Mouse (Mus musculus) midbrain, embryonic 15.5 days (tissue): Measurements from ENCODE around the gene Lgals1. TPM values are rescaled to one million over a fixed set of nuclear protein-coding genes. Genes with fewer than 3 reads are reported as not detected.

Experiments used
- ATAC-seq: fragments of 200-750 bp; cut with Nextera tagmentation; replicated peaks from 2 replicates; pipeline ENCODE4 v1.8.0; 2017; ENCODE audit warnings: moderate TSS enrichment
- H3K27ac ChIP-seq: fragments of 300-500 bp; sonication (generic); 2 replicates; pipeline ENCODE4 v1.5.1; 2015; ENCODE audit warnings: mild to moderate bottlenecking, inconsistent platforms
- H3K27me3 ChIP-seq: fragments of 300-500 bp; sonication (generic); replicated peaks from 2 replicates; pipeline ENCODE4 v1.6.1; 2015; ENCODE audit warnings: inconsistent platforms
- H3K36me3 ChIP-seq: fragments of 300-500 bp; sonication (generic); replicated peaks from 2 replicates; pipeline ENCODE4 v1.6.1; 2015; ENCODE audit warnings: inconsistent platforms
- H3K4me1 ChIP-seq: fragments of 300-500 bp; sonication (generic); 2 replicates; pipeline ENCODE4 v1.6.1; 2015; ENCODE audit warnings: inconsistent platforms
- H3K4me2 ChIP-seq: fragments of 300-500 bp; sonication (generic); 2 replicates; pipeline ENCODE4 v1.6.1; 2015; ENCODE audit warnings: inconsistent platforms, mild to moderate bottlenecking, moderate library complexity
- H3K4me3 ChIP-seq: fragments of 300-500 bp; sonication (generic); 2 replicates; pipeline ENCODE4 v1.5.1; 2015; ENCODE audit warnings: mild to moderate bottlenecking, inconsistent platforms
- H3K9ac ChIP-seq: fragments of 300-500 bp; sonication (generic); 2 replicates; pipeline ENCODE4 v1.6.1; 2015; ENCODE audit warnings: mild to moderate bottlenecking, inconsistent platforms
- H3K9me3 ChIP-seq: fragments of 300-500 bp; sonication (generic); 2 replicates; pipeline ENCODE4 v1.6.1; 2016; ENCODE audit warnings: inconsistent platforms
- WGBS: fragments of 180-500 bp; shearing (Covaris S2); methylation state at CpG from one replicate; pipeline ENCODE4 v1.1.7; 2015; ENCODE audit warnings: mixed read lengths; 5-methylcytosine and 5-hydroxymethylcytosine counted together
- polyA plus RNA-seq: library from polyadenylated mRNA; unstranded; fragments of >200 nt; fragmentation: Nextera tagmentation; extraction: Ambion mirVana; gene quantifications from 2 replicates; pipeline ENCODE4 v1.2.1, GENCODE M21; 2015

The Lgals1 gene
- polyA plus RNA-seq, 1 experiment from 2014 or later = 80.4 TPM

DNA sequence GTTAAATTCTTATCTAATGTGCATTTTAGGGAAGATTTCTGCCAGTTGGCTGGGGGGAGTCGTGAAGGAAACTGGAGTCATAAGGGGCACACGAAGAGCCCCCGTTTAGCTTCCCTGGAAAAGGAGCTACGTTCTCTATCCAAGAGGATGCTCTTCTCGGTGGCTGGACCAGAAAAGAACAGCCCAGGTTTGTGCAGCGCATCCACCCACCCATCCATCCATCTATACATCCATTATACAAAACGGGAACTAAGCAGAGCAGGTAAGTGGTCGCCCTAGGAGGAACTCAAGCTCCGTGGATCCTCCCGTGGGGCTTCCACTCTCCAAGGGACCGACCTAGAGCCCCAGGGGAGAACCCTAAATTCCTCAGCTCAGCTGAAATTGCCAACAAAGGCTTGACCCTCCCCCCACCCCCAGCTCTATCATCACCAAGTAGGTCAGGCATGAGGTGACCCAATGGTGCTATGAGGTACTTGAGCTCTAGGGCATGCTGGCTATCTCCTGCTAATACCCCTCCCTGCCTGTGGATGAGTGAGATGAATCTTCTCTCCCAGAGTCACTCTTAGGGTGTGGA lies 21.7 kb downstream of the Lgals1 start:
- Histone ChIP-seq H3K27me3 (no peaks in the 10 kb centered on the region; the same call in 1 of the 2 replicates), H3K4me3 (peak overlapping the region; percentile 63), H3K4me2 (peak overlapping the region; percentile 56), H3K9me3 (no peaks in the 10 kb centered on the region), H3K27ac (peak overlapping the region; percentile 80), H3K9ac (peak overlapping the region; percentile 72), H3K4me1 (peaks cover 24% of the 10 kb centered on the region), H3K36me3 (no peaks in the 10 kb centered on the region; the same call in 1 of the 2 replicates)
- 2% methylated on average over 11 of the region's 11 CpGs for WGBS
- peak; percentile 55 for ATAC-seq

GRCm38 (mm10) chr15:78948883-78949282 lies 22.4 kb downstream of the Lgals1 start:
- Histone ChIP-seq H3K36me3 (no peaks in the 10 kb centered on the region; the same call in 1 of the 2 replicates), H3K4me2 (peak overlapping the region; percentile 56), H3K4me1 (peaks cover 24% of the 10 kb centered on the region), H3K27me3 (no peaks in the 10 kb centered on the region; the same call in 1 of the 2 replicates), H3K9ac (peak overlapping the region; percentile 72; the same call in 1 of the 2 replicates), H3K9me3 (no peaks in the 10 kb centered on the region), H3K4me3 (peak overlapping the region; percentile 63), H3K27ac (no peak overlapping the region)
- no peak for ATAC-seq
- 94% methylated on average over 3 of the region's 3 CpGs for WGBS

DNA sequence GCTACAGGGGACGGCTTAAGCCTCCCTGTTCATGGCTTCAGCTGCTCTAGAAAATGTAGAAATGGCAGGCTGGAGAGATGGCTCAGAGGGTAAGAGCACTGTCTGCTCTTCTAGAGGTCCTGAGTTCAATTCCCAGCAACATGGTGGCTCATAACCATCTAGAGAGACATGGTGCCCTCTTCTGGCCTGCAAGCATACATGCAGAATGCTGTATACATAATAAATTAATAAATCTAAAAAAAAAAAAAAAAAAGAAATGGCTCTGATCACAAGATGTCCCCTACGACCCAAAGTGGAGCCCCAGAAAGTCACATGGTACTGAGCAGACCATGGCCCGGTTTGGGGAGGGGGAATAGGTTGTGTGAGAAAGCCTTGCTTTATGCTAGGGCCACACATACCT lies 29.1 kb downstream of the Lgals1 start:
- H3K27ac ChIP-seq = no peak overlapping the region
- H3K36me3 ChIP-seq = peaks cover 15% of the 10 kb centered on the region
- WGBS = 79% methylated on average over 3 of the region's 3 CpGs

GRCm38 (mm10) chr15:78956351-78956750 lies 29.8 kb downstream of the Lgals1 start:
- peaks cover 20% of the 10 kb centered on the region for H3K36me3 ChIP-seq
- WGBS = 89% methylated on average over 4 of the region's 4 CpGs
- no peak overlapping the region for H3K27ac ChIP-seq
- H3K4me3 ChIP-seq = no peak overlapping the region
- no peak overlapping the region for H3K4me2 ChIP-seq
- no peaks in the 10 kb centered on the region for H3K4me1 ChIP-seq
- ATAC-seq = no peak
- no peak overlapping the region for H3K9ac ChIP-seq
- no peaks in the 10 kb centered on the region for H3K9me3 ChIP-seq
- no peaks in the 10 kb centered on the region for H3K27me3 ChIP-seq

More for the DNA sequence above, 29.1 kb downstream of the Lgals1 start:
- no peak overlapping the region for H3K4me2 ChIP-seq
- ATAC-seq = no peak
- H3K4me3 ChIP-seq = no peak overlapping the region
- H3K9me3 ChIP-seq = no peaks in the 10 kb centered on the region
- no peaks in the 10 kb centered on the region for H3K27me3 ChIP-seq
- H3K9ac ChIP-seq = no peak overlapping the region
- H3K4me1 ChIP-seq = 0 out of 2 replicates have a peak, but pooled peaks cover 3% of the 10 kb centered on the region

GRCm38 (mm10) chr15:78957021-78957420 lies 30.5 kb downstream of the Lgals1 start:
- no peak overlapping the region for H3K4me3 ChIP-seq
- WGBS = 85% methylated on average over 15 of the region's 15 CpGs
- no peaks in the 10 kb centered on the region for H3K27me3 ChIP-seq
- H3K9me3 ChIP-seq = no peaks in the 10 kb centered on the region
- peaks cover 24% of the 10 kb centered on the region for H3K36me3 ChIP-seq
- no peaks in the 10 kb centered on the region for H3K4me1 ChIP-seq
- no peak overlapping the region for H3K9ac ChIP-seq
- H3K27ac ChIP-seq = no peak overlapping the region
- H3K4me2 ChIP-seq = no peak overlapping the region
- no peak for ATAC-seq

DNA sequence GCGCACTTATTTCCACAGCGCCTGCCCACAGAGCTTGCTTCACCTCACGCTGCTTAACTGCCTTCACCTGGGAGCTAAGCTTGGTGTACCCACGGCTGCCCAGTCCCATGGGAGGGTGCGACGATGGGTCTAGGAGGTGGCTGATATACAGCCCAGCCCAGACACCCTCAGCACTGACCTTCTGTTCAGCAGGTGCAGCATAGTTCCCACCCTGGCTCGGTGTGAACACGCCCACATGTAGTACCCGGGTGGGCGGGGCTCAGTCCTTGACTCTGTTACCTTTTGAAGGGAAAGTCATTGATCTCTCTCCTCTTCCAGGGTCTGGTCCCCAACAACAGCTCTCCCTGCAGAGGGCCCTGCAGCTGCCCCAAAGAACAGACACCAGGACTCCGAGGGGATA lies 33.0 kb downstream of the Lgals1 start:
- no peak for ATAC-seq
- H3K4me1 ChIP-seq = 0 out of 2 replicates have a peak, but pooled peaks cover 3% of the 10 kb centered on the region
- H3K27me3 ChIP-seq = no peaks in the 10 kb centered on the region

GRCm38 (mm10) chr15:78960088-78960487 lies 33.6 kb downstream of the Lgals1 start:
- 0 out of 2 replicates have a peak, but pooled peaks cover 3% of the 10 kb centered on the region for H3K4me1 ChIP-seq
- no peak overlapping the region for H3K9ac ChIP-seq
- WGBS = 89% methylated on average over 4 of the region's 4 CpGs
- H3K36me3 ChIP-seq = peaks cover 24% of the 10 kb centered on the region
- H3K4me3 ChIP-seq = no peak overlapping the region
- no peaks in the 10 kb centered on the region for H3K9me3 ChIP-seq
- no peak for ATAC-seq
- H3K27me3 ChIP-seq = no peaks in the 10 kb centered on the region
- H3K27ac ChIP-seq = no peak overlapping the region
- no peak overlapping the region for H3K4me2 ChIP-seq

More for the DNA sequence above, 33.0 kb downstream of the Lgals1 start:
- no peak overlapping the region for H3K4me3 ChIP-seq
- 92% methylated on average over 11 of the region's 11 CpGs for WGBS
- H3K36me3 ChIP-seq = peaks cover 24% of the 10 kb centered on the region
- H3K4me2 ChIP-seq = no peak overlapping the region
- H3K9ac ChIP-seq = no peak overlapping the region
- H3K9me3 ChIP-seq = no peaks in the 10 kb centered on the region
- no peak overlapping the region for H3K27ac ChIP-seq

- H3K4me1 ChIP-seq = 0 out of 2 replicates have a peak, but pooled peaks cover 3% of the 10 kb centered on the region
- H3K9ac ChIP-seq = no peak overlapping the region
- peaks cover 35% of the 10 kb centered on the region for H3K36me3 ChIP-seq
- H3K9me3 ChIP-seq = no peaks in the 10 kb centered on the region
- no peaks in the 10 kb centered on the region for H3K27me3 ChIP-seq
- H3K4me3 ChIP-seq = no peak overlapping the region
- H3K27ac ChIP-seq = no peak overlapping the region
- no peak overlapping the region for H3K4me2 ChIP-seq
- peak; percentile 42; the same call in 1 of the 2 replicates for ATAC-seq
- 35% methylated on average over 2 of the region's 2 CpGs for WGBS
Measured at GRCm38 (mm10) chr15:78962885-78963284, 36.4 kb downstream of the Lgals1 start.

DNA sequence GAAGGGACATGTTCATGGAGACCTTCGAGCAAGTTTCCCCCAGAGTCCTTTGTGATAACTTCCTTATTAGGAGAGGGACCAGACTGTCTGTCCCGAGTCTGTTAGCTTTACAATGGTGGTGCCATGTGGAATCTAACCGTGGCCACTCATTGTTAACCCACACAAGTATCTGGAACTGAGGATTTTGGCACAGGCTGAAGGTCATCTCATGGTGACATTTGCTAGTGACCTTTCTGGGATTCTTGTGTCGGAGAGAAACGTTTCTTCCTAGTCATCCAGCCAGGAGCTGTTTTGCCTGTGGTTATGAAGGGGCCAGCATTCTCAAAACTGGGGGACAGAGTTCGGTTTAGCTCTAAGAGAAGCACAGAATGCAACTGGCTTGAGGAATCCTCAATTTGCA lies 45.1 kb downstream of the Lgals1 start:
- Histone ChIP-seq H3K4me1 (no peaks in the 10 kb centered on the region), H3K9me3 (no peaks in the 10 kb centered on the region), H3K27me3 (no peaks in the 10 kb centered on the region), H3K36me3 (peaks cover 21% of the 10 kb centered on the region; the same call in 1 of the 2 replicates), H3K4me2 (no peak overlapping the region), H3K27ac (no peak overlapping the region), H3K4me3 (no peak overlapping the region), H3K9ac (no peak overlapping the region)
- no peak for ATAC-seq
- WGBS = 71% methylated on average over 6 of the region's 6 CpGs

- ATAC-seq = no peak
- 0 out of 2 replicates have a peak, but pooled peaks cover 2% of the 10 kb centered on the region for H3K36me3 ChIP-seq
Measured at GRCm38 (mm10) chr15:78973950-78974349, 47.4 kb downstream of the Lgals1 start.

GRCm38 (mm10) chr15:78977676-78978159 lies 51.2 kb downstream of the Lgals1 start:
- Histone ChIP-seq H3K36me3 (no peaks in the 10 kb centered on the region), H3K4me3 (no peak overlapping the region), H3K27ac (no peak overlapping the region), H3K4me1 (peaks cover 11% of the 10 kb centered on the region), H3K9me3 (no peaks in the 10 kb centered on the region), H3K4me2 (no peak overlapping the region), H3K9ac (no peak overlapping the region), H3K27me3 (no peaks in the 10 kb centered on the region)
- 89% methylated on average over 8 of the region's 8 CpGs for WGBS
- no peak for ATAC-seq

More at GRCm38 (mm10) chr15:78973950-78974349, 47.4 kb downstream of the Lgals1 start:
- Histone ChIP-seq H3K27me3 (no peaks in the 10 kb centered on the region), H3K4me3 (no peak overlapping the region), H3K9ac (no peak overlapping the region), H3K4me1 (peaks cover 3% of the 10 kb centered on the region), H3K4me2 (no peak overlapping the region), H3K9me3 (no peaks in the 10 kb centered on the region), H3K27ac (no peak overlapping the region)
- 81% methylated on average over 7 of the region's 7 CpGs for WGBS

GRCm38 (mm10) chr15:78978875-78979274 lies 52.4 kb downstream of the Lgals1 start:
- Histone ChIP-seq H3K9ac (no peak overlapping the region), H3K27ac (no peak overlapping the region)
- ATAC-seq = no peak

More at GRCm38 (mm10) chr15:78978875-78979274, 52.4 kb downstream of the Lgals1 start:
- no peaks in the 10 kb centered on the region for H3K36me3 ChIP-seq
- no peak overlapping the region for H3K4me3 ChIP-seq
- H3K4me1 ChIP-seq = peaks cover 23% of the 10 kb centered on the region
- WGBS = 27% methylated on average over 4 of the region's 4 CpGs
- H3K4me2 ChIP-seq = no peak overlapping the region
- no peaks in the 10 kb centered on the region for H3K9me3 ChIP-seq
- no peaks in the 10 kb centered on the region for H3K27me3 ChIP-seq
